Mouse (Mus musculus): ENCODE measurements around the gene B4galt5. TPM values are rescaled to one million over a fixed set of nuclear protein-coding genes. Genes with fewer than 3 reads are reported as not detected.

The B4galt5 gene
- total RNA-seq (2023) = 10 to 100 TPM; 55.4 to 57.5 TPM

GRCm38 (mm10) chr2:167348376-167349282 lies at the start of gene B4galt5:
Gene B4galt5 (minus strand): TSS chr2:167349183.

Other genes starting within 250 kb of the B4galt5 start
- 1 to 10 TPM; 4.9 to 6.3 TPM for gene Kcnb1, start 159.0 kb downstream of the B4galt5 start, total RNA-seq (2023)
- gene Ptgis, start 108.6 kb downstream of the B4galt5 start, total RNA-seq (2023) = not detected
- 100 to 1,000 TPM in 1 of 2 experiments, 10 to 100 TPM in 1; 77.9 to 129 TPM for gene Slc9a8, start 72.5 kb upstream of the B4galt5 start, total RNA-seq (2023)
- 100 to 1,000 TPM in 1 of 2 experiments, 10 to 100 TPM in 1; 95.3 to 108 TPM for gene Rnf114, start 143.5 kb upstream of the B4galt5 start, total RNA-seq (2023)
- gene Spata2, start 143.7 kb upstream of the B4galt5 start, total RNA-seq (2023) = 10 to 100 TPM; 49.3 to 50.0 TPM
- 1 to 10 TPM; 3.0 to 3.5 TPM for gene Snai1, start 189.0 kb upstream of the B4galt5 start, total RNA-seq (2023)